Mouse (Mus musculus): ENCODE data around the gene Arl10.
"Not testable (repeated sequence)": the region's sequence is repeated elsewhere in the genome, so short reads cannot be mapped to it uniquely, and the experiment has no call there.

Gene Arl10

DNA sequence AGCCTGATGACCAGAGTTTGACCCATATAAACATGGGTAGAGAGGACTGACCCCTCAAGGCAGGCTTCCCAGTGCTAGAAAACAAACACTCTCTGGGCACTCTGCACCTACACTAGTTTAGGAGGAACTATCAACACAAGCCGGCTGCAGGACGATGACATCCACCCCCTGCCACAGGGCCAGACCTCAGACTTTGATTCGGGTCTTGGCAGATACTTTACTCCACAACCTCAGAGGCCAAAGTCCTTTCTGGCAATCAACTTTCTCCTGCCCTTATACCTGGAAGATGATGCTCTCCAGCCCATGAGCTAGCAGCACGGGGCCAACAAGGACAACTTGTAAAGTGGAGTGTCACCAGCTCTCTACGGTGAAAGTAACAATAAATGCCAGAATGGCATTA lies 8.0 kb downstream of the Arl10 start:
- peak; percentile 24 for DNase-seq

DNA sequence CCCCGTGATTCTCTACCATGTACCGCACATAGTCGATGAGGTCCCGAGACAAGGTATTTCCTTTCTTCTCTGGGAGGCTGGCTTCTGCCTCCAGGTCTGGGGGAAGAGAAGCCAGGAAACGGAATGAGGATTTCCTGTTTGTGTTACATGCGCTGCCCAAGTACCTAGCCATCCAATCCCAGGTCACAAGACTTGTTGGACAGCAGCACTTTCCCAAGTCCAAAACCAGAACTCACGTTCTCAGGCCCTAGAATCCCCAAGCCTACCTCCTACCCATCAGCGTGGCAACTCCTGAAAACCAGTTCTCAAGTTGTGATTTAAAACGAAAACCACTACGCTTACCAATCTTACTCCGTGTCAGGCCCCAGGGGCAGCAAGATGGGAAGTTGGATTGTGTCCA lies 11.0 kb downstream of the Arl10 start:
- DNase-seq = no peak

DNA sequence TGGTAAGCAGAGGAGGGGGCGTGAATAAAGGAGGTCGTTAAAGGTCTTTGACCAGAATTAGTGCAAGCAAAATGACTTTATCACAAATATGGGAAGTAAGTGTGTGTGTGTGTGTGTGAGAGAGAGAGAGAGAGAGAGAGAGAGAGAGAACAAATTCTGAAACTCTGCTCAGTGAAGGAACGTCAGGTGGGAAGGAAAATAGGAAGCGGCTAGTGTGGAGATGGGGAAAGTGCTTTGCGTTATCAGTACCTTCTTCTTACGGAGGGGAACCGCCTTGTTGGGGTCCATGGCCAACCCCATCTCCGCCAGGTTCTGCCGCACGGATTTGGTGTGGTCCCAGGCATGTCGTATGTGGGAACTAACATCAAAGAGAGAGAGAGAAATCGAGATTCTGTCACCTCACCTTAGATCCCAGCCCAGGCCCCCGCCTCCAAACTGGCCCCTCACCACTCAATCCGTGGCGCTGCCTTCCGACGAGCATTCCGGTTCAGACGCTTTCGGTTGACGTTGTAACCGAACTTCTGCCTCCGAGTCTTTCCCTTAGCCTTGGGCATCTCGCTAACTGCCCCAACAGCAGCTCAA lies 14.7 kb downstream of the Arl10 start:
- no peak for DNase-seq

DNA sequence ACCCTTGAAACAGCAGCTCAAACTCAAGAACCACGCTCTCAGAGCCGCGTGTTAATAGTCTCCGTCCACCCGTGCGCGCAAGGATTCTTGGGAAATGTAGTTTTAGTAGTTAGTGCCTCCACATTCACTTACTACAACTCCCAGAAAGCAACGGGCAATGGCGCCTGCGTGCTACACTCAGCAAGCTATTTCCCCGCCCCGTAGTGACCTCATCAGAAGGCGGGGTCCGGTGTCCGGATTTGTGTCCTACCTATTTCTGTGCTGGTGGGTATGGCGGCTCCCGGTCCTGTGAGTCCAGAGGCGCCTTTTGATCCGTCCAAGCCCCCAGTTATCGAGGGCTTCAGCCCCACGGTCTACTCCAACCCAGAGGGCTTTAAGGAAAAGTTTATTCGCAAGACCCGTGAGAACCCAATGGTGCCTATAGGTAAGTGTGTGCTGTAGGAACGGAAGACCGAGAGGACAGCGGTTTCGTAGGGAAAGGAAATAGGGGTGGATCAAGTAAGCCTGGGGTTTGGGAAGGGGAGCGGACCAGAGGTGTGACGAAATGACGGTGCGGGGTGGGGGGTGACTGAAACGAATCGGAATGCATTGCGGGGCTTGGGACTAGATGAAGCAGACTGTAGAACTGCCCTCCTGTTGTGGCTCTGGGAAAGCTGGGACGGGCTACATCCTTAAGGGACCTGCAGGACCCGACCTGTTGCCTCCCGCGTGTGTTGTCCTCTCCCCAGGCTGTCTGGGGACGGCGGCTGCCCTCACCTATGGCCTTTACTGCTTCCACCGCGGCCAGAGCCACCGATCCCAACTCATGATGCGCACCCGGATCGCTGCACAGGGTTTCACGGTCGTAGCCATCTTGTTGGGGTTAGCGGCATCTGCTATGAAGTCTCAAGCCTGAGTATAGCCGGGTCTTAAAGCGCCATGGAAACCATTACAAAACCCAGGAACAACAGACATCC lies 15.5 kb downstream of the Arl10 start, which contains the start of the genes Nop16 and Higd2a:
Gene Nop16, minus strand, starts transcription at position 95 of the 956 bp plus-strand sequence.
Gene Higd2a, plus strand, starts transcription at position 212 of the 956 bp plus-strand sequence.
- peak; percentile 99 for DNase-seq

DNA sequence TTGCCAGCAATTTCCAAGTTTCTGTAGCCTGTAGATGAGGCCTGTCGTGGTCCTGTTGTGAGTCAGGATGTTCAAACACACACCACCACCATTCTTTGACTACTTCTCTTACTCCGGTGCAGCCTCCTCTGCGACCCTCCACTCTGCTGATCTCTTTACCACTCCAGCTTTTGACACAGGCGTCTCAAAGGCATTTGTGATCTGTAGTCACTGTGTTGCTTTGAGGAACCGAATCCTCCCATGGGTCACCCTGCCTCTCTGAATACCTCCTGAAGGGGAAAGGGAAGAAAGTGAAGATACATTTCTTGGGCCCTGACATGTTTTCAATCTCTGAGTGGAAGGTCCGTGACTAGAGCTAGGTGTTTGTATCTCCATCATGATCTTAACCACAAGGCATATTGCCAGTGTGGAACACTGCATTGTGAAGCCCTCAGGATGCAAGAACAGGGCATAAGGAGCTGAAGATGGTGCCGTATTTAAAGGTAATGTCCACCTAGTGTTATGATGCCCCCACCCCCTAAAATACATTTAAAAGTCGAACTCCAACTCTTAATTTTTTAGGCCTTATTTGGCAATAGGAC lies 17.1 kb downstream of the Arl10 start:
- no peak for DNase-seq

DNA sequence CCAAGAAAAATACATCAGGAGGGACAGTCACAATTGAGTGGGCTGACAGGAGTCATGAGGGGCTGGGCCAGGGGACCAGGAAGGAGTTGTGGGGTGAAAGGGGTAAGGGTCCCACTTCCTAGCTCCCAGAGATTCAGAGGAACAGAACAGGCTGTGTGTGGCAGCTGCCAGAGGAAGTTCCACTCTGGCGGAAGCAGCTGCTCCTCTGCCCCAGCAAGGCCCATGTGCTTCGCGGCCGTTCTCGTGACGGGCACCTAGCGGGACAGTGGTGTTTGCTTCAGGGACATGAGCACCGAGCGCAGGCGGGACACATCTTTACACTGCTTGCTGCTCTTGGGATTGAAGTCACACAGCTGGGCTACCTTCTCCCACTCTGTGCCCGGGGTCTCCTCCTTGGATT lies 18.8 kb downstream of the Arl10 start:
- DNase-seq = no peak

DNA sequence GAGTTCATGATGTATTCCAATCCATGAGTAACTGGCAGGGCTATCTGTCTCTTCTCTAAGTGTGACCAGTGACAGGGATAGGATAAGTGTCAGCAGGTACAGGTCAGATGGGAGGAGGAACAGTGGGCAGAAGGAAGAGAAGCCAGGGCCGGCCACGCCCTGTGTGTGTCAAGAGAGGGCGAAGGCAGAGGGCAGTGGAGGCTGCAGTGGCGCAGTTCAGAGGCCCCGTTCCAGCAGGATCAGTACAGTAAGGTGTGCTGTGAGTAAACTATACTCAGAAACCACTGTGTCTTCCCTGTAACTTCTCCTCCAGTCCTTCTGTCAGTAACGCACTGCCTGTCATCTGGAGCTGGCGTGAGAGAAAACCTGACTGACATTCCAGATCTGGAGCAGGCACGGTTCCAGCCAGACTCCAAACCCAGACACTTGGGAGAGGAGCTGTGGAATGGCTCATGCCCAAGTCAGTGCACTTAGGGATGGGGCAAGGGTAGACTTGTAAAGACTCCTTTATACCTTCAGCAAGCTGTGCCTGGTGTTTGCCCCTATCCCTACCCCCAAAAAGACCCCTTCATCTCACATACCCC lies 21.4 kb downstream of the Arl10 start:
- DNase-seq = no peak

DNA sequence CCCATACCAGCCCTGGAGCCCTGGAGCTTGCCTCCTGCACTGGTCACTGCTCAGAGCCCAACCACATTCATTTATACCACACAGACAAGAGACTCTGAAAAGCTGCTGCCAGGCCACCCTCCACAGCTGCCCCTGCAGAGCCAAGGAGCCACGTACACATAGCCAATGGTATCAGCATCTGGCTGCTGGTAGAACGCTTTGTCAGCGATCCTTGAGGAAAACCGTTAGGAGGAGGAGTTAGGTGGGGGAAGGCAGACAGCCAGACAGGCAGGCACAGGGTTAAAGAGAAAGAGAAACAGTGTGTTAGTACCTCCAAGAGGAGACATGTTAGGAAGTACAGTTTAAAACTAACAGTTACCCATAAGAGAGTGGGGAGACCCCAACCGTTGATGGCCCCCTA lies 22.1 kb downstream of the Arl10 start:
- no peak for DNase-seq

DNA sequence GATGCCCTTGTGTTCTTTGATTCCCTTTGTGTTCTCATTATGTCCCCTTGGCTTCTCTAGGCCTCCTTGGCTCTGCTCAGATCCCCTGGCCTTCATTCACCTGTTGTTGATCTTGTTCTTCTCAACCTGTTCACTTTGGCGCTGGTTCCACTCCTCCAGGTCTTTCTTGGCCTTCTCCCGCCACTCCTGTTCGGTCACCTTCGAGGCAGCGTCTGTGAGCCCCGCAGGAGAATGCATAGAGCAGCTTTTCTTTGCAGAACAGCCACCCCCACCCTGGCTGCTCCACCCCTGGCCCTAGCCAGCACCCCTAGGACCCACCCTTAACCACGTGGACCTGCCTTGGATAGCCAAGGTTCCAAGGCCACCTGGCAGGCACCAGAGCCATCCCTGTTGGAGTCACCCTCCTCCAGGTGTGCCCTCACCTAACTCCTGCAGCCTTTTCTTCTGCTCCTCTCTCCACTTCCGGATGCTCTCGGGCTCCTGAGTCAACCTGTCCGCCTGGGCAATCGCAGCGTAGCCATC lies 23.9 kb downstream of the Arl10 start:
- no peak for DNase-seq

DNA sequence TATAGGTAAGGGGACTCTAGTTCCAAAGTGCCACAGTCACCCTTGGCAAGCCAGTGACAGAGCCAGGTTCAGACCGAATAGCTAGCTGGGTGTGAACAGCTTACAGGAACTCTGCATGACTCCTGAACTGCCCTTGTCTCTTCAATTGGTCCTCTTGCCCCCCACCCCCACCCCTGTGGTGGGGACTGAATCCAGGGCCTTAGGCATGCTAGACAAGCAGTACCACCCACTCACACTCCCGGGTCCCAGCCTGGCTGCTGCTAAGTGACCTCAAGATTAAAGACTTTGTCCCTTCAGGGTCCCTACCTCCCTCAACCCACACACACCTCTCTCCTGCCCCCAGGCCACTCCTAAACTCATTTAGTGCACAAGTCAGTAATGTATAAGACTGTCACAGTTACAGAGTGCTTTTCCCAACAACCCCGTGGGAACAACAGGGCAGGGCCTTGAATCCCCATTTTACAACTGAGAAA lies 27.9 kb downstream of the Arl10 start:
- no peak for DNase-seq

DNA sequence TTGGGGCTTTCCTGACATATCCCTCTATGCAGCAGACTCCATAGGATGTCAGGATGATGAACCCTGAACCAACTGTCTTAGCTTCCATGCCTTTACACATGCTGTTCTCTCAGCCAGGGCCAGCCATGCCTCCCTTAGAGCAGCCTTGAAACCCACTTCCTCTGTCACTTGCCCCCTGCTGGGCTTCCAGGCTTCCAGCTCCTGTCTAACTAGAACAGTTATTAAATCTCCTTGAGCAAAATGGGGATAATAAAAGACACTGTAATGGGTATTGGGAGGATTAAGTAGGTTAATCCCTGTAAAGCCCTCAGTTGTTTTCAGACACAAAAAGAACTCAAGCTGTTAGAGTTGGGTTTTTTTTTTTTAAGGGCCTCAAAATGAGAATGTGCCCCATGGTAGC lies 28.7 kb downstream of the Arl10 start:
- no peak for DNase-seq

DNA sequence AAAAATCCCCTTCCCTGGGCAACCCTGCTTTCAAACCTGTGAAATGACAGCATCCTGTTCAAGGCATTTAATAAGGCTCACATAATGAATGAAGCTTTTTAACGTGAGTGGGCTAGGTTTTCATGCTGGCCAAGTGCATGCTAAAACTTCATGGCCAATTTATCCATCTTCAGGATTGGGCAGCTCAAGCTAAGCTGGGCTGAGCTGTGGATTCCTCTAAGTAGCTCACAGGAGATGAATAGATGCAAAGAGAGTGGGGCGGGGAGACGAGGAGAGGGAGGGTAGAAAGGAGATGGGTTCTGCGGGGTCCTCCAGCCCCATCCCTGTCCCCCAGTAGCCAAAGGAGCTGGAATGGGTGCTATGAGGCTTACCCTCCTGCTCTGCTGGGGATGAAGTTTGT lies 29.4 kb downstream of the Arl10 start:
- DNase-seq = no peak

DNA sequence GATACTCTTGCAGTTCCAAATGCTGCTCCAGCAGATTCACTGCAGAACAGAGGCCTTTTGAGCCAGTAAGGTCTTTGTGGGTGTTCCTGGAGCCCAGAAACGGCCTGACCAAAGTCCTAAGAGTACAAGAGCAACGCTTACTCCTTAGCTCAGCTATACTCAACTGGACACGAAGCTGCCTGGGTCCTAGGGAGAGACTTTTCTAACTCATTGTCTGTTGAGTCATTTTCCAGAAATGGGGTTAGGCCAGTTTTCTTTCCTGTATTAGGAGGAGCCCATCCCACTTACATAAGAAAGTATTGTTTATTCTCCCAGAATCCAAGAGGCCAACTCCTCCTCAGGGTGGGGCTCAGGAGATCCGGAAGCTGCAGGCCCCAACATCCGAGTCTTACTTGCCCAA lies 30.6 kb downstream of the Arl10 start:
- DNase-seq = no peak

DNA sequence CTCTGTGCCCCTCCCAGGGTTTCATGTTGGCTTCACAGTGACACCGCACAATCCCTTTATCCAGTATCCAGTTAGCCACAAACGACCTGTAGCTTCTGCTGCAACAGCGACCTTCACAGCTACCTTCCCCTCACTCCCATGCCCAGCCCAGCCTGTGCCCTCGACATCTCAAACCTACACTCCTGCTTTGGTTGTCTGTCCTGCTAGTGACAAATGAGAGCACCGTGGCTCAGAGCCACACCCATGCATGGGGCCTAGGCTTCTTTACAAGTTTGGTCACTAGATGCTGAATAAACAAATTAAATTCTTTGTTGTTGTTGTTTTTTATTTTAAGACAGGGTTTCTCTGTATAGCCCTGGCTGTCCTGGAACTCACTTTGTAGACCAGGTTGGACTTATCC lies 32.4 kb downstream of the Arl10 start:
- no peak for DNase-seq

DNA sequence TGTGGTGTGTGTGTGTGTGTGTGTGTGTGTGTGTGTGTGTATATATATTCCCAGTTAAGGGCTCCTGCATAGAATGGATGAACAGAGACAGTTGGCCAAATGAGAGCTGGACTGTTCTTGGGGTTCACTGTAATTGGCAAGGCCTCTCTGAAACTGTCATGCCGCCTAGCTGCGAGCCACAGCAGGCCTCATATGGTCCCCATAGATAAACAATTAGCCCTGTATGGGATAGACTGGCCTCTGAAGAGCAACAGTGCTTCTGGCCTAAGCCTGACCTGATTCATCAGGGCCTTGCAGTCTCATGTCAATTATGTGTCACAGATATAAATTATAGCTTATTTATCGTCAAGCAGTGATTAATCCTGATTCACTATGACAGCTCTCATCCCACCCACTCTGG lies 33.2 kb downstream of the Arl10 start:
- no peak for DNase-seq

DNA sequence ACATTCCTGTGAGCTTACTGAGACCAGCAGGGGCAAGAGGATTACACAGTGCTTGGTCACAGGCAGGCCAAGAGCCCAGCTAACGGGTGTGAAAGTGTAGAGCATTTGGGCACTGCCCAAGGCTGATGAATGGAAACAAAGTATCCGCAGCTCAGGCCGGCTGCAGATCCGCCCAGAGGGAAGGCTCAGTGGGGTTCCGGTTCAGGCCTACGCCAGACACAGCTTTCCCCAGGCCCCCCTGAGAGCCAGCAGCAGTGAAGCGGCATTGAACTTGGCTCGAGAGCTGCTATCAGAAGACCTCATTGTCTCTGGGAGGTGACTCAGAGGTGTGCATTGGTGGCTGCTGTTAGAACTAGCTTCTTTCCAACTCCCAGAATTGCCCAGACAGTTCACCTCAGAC lies 33.9 kb downstream of the Arl10 start:
- no peak for DNase-seq

DNA sequence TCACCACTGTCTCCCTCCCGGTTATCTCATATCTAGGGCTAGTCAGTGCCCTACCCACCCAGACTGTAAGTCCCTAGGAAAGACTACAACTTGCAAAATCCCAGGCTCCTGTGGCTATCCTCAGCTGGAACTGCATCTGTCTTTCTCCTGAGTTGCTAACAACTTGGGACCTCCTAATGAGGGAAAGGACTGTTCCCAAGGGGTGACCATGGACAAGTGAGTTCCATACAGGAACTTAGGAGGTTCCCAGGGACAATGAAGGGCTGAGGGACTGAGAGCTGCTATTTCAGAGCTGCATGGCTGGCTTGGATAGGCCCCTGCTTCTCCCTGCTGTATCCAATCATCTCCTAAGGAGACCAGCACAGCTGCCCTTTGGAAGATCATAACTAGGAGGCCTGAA lies 34.5 kb downstream of the Arl10 start:
- DNase-seq = no peak

DNA sequence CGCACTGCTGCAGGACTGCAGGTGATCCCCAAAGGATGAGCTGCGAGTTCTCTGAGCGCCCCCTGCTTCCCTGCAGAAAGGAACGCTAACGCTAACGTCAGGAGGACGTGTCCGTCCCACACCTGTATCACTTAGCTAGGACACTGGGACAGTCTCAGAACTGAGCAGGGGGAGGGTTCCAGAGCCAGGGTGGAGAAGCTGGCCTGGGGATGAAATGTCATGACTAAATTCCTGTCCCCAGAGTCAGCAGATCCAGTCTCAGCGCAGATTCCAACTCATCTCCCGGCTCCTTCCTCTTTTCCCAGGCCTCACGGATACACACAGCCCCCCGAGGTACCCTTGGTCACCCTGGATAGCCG lies 35.8 kb downstream of the Arl10 start:
- DNase-seq = no peak

DNA sequence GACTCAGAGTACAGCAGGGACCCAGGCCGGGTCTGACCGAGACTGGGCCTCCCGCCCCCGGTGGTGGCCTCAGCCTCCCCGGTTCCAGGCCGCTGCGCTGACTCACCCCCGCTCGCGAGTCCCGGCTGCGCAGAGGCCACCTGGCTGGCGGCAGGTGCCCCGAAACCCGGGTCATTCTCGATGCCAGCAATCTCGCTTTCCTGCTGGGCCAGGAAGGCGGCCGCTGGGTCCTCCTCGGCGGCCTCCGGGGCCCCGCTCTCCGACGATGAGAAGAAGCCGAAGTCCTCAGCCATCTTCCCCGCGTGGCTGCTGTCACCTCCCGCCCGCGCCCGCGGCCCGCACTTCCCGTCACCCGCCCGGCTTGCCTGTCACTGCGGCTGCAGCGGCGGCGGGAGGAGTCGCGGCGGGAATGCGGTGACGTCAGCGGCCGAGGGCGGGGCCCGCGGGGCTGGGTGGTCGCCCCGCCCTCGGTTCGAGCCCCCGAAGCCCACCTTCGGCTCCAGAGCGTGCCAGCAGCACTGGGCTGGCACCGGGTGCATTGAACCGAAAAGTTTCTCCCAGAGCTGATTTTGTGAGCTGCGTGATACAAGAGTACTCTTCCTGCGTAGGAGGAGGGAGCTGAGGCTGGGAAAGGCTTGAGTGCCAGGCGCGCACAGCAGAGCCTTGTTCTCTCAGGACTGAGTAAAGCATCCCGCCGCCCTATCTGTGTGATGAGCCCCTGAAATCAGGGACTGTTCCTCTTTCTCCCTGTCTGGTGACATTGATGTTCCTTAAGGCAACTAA lies 36.3 kb downstream of the Arl10 start, which contains the start of gene Cltb:
Gene Cltb, minus strand, starts transcription at position 373 of the 783 bp plus-strand sequence.
- peak; percentile 94 for DNase-seq

DNA sequence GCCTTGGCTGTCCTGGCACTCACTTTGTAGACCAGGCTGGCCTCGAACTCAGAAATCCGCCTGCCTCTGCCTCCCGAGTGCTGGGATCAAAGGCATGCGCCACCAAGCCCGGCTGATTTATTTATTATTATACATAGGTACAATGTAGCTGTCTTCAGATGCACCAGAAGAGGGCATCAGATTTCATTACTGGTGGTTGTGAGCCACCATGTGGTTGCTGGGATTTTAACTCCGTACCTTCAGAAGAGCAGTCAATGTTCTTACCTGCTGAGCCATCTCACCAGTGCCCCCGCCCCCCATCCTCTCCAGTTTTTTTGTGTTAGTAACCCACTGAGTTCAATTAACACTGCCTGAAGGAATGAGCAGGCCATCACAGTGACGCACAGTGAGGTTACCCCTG lies 38.3 kb downstream of the Arl10 start:
- DNase-seq = not testable (repeated sequence)

DNA sequence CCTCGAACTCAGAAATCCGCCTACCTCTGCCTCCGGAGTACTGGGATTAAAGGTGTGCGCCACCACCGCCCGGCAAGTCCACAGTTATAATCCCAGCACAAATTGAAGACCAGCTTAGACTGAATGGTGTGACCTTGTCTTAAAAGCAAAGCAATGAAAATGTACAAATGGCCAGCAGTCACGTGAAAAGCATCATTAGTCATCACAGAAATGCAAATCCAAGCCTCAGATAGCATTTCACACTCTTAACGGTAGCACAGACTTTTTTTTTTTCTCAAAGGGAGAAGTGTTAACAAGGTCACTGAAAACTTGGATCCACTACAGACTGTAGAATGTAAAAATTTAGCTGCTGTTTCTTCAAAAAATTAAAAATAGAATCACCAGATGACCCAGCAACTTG lies 41.5 kb downstream of the Arl10 start:
- DNase-seq = no peak

DNA sequence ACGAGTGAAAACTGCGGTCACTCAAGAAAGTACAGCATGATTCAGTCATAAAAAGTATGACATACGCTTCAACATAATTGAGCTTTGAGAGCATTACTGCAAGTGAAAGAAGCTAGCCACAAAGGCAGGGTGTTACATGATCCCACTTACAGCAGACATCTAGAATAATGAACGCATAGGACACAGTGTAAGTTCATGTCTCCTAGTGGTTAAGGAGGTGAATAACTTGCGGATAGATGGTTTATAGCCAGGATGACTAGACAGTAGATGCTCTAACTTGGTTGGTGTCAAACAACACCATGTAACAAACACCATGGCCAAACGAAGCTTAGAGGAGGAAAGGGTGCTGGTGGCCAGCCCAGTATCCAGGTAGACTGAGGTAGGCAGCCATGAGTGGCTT lies 42.2 kb downstream of the Arl10 start:
- DNase-seq = no peak
